Mouse (Mus musculus) stomach, embryonic 15.5 days (tissue): ENCODE measurements around the gene Adcy5. TPM values are rescaled to one million over a fixed set of nuclear protein-coding genes. Genes with fewer than 3 reads are reported as not detected.
A peak's percentile ranks its signal among the peaks of the same experiment; 100 is the strongest.

Experiments
- ATAC-seq: fragments of 200-750 bp; cut with Nextera tagmentation; 2 replicates; pipeline ENCODE4 v1.8.0; 2017; ENCODE audit warnings: low read depth, moderate number of reproducible peaks, moderate TSS enrichment; ENCODE audit not compliant: insufficient read depth, low FRiP score
- H3K27ac ChIP-seq: fragments of 300-500 bp; sonication (generic); 2 replicates; pipeline ENCODE4 v1.5.1; 2015; ENCODE audit warnings: mild to moderate bottlenecking, inconsistent platforms
- H3K27me3 ChIP-seq: fragments of 300-500 bp; sonication (generic); replicated peaks from 2 replicates; pipeline ENCODE4 v1.6.1; 2015; ENCODE audit warnings: inconsistent platforms
- H3K36me3 ChIP-seq: fragments of 300-500 bp; sonication (generic); 2 replicates; pipeline ENCODE4 v1.6.1; 2015; ENCODE audit warnings: inconsistent platforms
- H3K4me1 ChIP-seq: fragments of 300-500 bp; sonication (generic); 2 replicates; pipeline ENCODE4 v1.6.1; 2015; ENCODE audit warnings: inconsistent platforms
- H3K4me2 ChIP-seq: fragments of 300-500 bp; sonication (generic); 2 replicates; pipeline ENCODE4 v1.6.1; 2015; ENCODE audit warnings: mild to moderate bottlenecking, inconsistent platforms
- H3K4me3 ChIP-seq: fragments of 300-500 bp; sonication (generic); replicated peaks from 2 replicates; pipeline ENCODE4 v1.5.1; 2015; ENCODE audit warnings: inconsistent platforms
- H3K9ac ChIP-seq: fragments of 300-500 bp; sonication (generic); 2 replicates; pipeline ENCODE4 v1.6.1; 2015; ENCODE audit warnings: inconsistent platforms
- H3K9me3 ChIP-seq: fragments of 300-500 bp; sonication (generic); 2 replicates; pipeline ENCODE4 v1.6.1; 2016; ENCODE audit warnings: inconsistent platforms
- WGBS: fragments of 180-500 bp; shearing (Covaris S2); methylation state at CpG from one replicate; pipeline ENCODE4 v1.1.7; 2015; 5-methylcytosine and 5-hydroxymethylcytosine counted together
- polyA plus RNA-seq: library from polyadenylated mRNA; unstranded; fragments of >200 nt; fragmentation: Nextera tagmentation; extraction: Ambion mirVana; gene quantifications from 2 replicates; pipeline ENCODE4 v1.2.1, GENCODE M21; 2015

Gene Adcy5
- polyA plus RNA-seq, 1 experiment from 2014 or later: 3.0 TPM

GRCm38 (mm10) chr16:35159532-35159931 lies 4.9 kb downstream of the Adcy5 start:
- Histone ChIP-seq H3K27me3 (peaks cover 26% of the 10 kb centered on the region), H3K9ac (no peak overlapping the region), H3K36me3 (no peaks in the 10 kb centered on the region), H3K4me3 (no peak overlapping the region), H3K9me3 (no peaks in the 10 kb centered on the region), H3K4me1 (peaks cover 13% of the 10 kb centered on the region), H3K27ac (no peak overlapping the region), H3K4me2 (no peak overlapping the region)
- 58% methylated on average over 8 of the region's 8 CpGs for WGBS
- no peak for ATAC-seq

- Histone ChIP-seq H3K4me2 (no peak overlapping the region), H3K27ac (no peak overlapping the region), H3K4me3 (no peak overlapping the region), H3K36me3 (no peaks in the 10 kb centered on the region), H3K9ac (no peak overlapping the region), H3K27me3 (peaks cover 23% of the 10 kb centered on the region), H3K9me3 (no peaks in the 10 kb centered on the region), H3K4me1 (peaks cover 12% of the 10 kb centered on the region; the same call in 1 of the 2 replicates)
- ATAC-seq: no peak
- WGBS: 72% methylated on average over 4 of the region's 4 CpGs
Measured at GRCm38 (mm10) chr16:35159991-35160390, 5.3 kb downstream of the Adcy5 start.

GRCm38 (mm10) chr16:35164361-35165224 lies 9.9 kb downstream of the Adcy5 start:
- no peaks in the 10 kb centered on the region for H3K27me3 ChIP-seq
- H3K27ac ChIP-seq: no peak overlapping the region
- no peaks in the 10 kb centered on the region for H3K36me3 ChIP-seq
- H3K9ac ChIP-seq: no peak overlapping the region
- no peak overlapping the region for H3K4me3 ChIP-seq
- WGBS: 54% methylated on average over 19 of the region's 19 CpGs
- no peak for ATAC-seq
- H3K9me3 ChIP-seq: no peaks in the 10 kb centered on the region
- H3K4me2 ChIP-seq: no peak overlapping the region
- H3K4me1 ChIP-seq: no peaks in the 10 kb centered on the region

GRCm38 (mm10) chr16:35165361-35165760 lies 10.7 kb downstream of the Adcy5 start:
- H3K36me3 ChIP-seq: no peaks in the 10 kb centered on the region
- WGBS: 78% methylated on average over 6 of the region's 6 CpGs
- ATAC-seq: no peak

GRCm38 (mm10) chr16:35165788-35166187 lies 11.1 kb downstream of the Adcy5 start:
- Histone ChIP-seq H3K4me2 (no peak overlapping the region), H3K9ac (no peak overlapping the region), H3K4me3 (no peak overlapping the region), H3K4me1 (no peaks in the 10 kb centered on the region), H3K9me3 (no peaks in the 10 kb centered on the region), H3K36me3 (no peaks in the 10 kb centered on the region), H3K27ac (no peak overlapping the region), H3K27me3 (no peaks in the 10 kb centered on the region)
- ATAC-seq: no peak
- WGBS: 63% methylated on average over 3 of the region's 3 CpGs

More at GRCm38 (mm10) chr16:35165361-35165760, 10.7 kb downstream of the Adcy5 start:
- Histone ChIP-seq H3K4me2 (no peak overlapping the region), H3K27ac (no peak overlapping the region), H3K9me3 (no peaks in the 10 kb centered on the region), H3K9ac (no peak overlapping the region), H3K4me1 (no peaks in the 10 kb centered on the region), H3K27me3 (no peaks in the 10 kb centered on the region), H3K4me3 (no peak overlapping the region)

GRCm38 (mm10) chr16:35169431-35169830 lies 14.8 kb downstream of the Adcy5 start:
- no peaks in the 10 kb centered on the region for H3K27me3 ChIP-seq
- H3K9me3 ChIP-seq: no peaks in the 10 kb centered on the region
- no peak overlapping the region for H3K27ac ChIP-seq
- no peak overlapping the region for H3K4me3 ChIP-seq
- H3K4me2 ChIP-seq: no peak overlapping the region
- H3K9ac ChIP-seq: no peak overlapping the region
- WGBS: 76% methylated on average over 7 of the region's 7 CpGs
- H3K36me3 ChIP-seq: no peaks in the 10 kb centered on the region
- 0 out of 2 replicates have a peak, but pooled peaks cover 4% of the 10 kb centered on the region for H3K4me1 ChIP-seq
- ATAC-seq: no peak

GRCm38 (mm10) chr16:35172195-35172594 lies 17.5 kb downstream of the Adcy5 start:
- no peaks in the 10 kb centered on the region for H3K27me3 ChIP-seq
- ATAC-seq: no peak
- 0 out of 2 replicates have a peak, but pooled peaks cover 4% of the 10 kb centered on the region for H3K4me1 ChIP-seq
- no peak overlapping the region for H3K27ac ChIP-seq
- H3K9ac ChIP-seq: no peak overlapping the region
- H3K4me3 ChIP-seq: no peak overlapping the region
- no peak overlapping the region for H3K4me2 ChIP-seq
- no peaks in the 10 kb centered on the region for H3K9me3 ChIP-seq
- 87% methylated on average over 5 of the region's 5 CpGs for WGBS
- H3K36me3 ChIP-seq: no peaks in the 10 kb centered on the region

- Histone ChIP-seq H3K4me2 (no peak overlapping the region), H3K4me1 (peaks cover 12% of the 10 kb centered on the region), H3K36me3 (no peaks in the 10 kb centered on the region), H3K27me3 (no peaks in the 10 kb centered on the region), H3K27ac (no peak overlapping the region), H3K9me3 (no peaks in the 10 kb centered on the region), H3K4me3 (no peak overlapping the region), H3K9ac (no peak overlapping the region)
- WGBS: 74% methylated on average over 3 of the region's 3 CpGs
- ATAC-seq: no peak
Measured at GRCm38 (mm10) chr16:35178516-35178915, 23.8 kb downstream of the Adcy5 start.

- H3K27me3 ChIP-seq: no peaks in the 10 kb centered on the region
- H3K9me3 ChIP-seq: no peaks in the 10 kb centered on the region
- H3K4me3 ChIP-seq: no peak overlapping the region
- H3K4me1 ChIP-seq: peaks cover 11% of the 10 kb centered on the region
- H3K27ac ChIP-seq: no peak overlapping the region
- H3K9ac ChIP-seq: no peak overlapping the region
- ATAC-seq: peak; percentile 21; the same call in 1 of the 2 replicates
- H3K36me3 ChIP-seq: no peaks in the 10 kb centered on the region
- WGBS: 42% methylated on average over 8 of the region's 8 CpGs
- H3K4me2 ChIP-seq: no peak overlapping the region
Measured at GRCm38 (mm10) chr16:35179082-35179481, 24.4 kb downstream of the Adcy5 start.

- WGBS: 73% methylated on average over 11 of the region's 11 CpGs
- no peak overlapping the region for H3K4me3 ChIP-seq
- no peak overlapping the region for H3K27ac ChIP-seq
- no peak overlapping the region for H3K4me2 ChIP-seq
- H3K27me3 ChIP-seq: no peaks in the 10 kb centered on the region
- ATAC-seq: no peak
- no peak overlapping the region for H3K9ac ChIP-seq
- H3K36me3 ChIP-seq: no peaks in the 10 kb centered on the region
- no peaks in the 10 kb centered on the region for H3K9me3 ChIP-seq
- peaks cover 8% of the 10 kb centered on the region for H3K4me1 ChIP-seq
Measured at GRCm38 (mm10) chr16:35183161-35183560, 28.5 kb downstream of the Adcy5 start.

GRCm38 (mm10) chr16:35188111-35188510 lies 33.4 kb downstream of the Adcy5 start:
- Histone ChIP-seq H3K27me3 (no peaks in the 10 kb centered on the region), H3K4me3 (no peak overlapping the region), H3K9me3 (no peaks in the 10 kb centered on the region), H3K4me1 (peaks cover 15% of the 10 kb centered on the region), H3K9ac (no peak overlapping the region), H3K4me2 (no peak overlapping the region), H3K36me3 (no peaks in the 10 kb centered on the region), H3K27ac (no peak overlapping the region)
- whole genome bisulfite sequencing: 86% methylated on average over 4 of the region's 4 CpGs
- no peak for ATAC-seq

GRCm38 (mm10) chr16:35189420-35190141 lies 34.9 kb downstream of the Adcy5 start:
- Histone ChIP-seq H3K27ac (no peak overlapping the region), H3K4me2 (no peak overlapping the region), H3K9me3 (no peaks in the 10 kb centered on the region), H3K27me3 (no peaks in the 10 kb centered on the region), H3K9ac (no peak overlapping the region), H3K36me3 (no peaks in the 10 kb centered on the region), H3K4me3 (no peak overlapping the region), H3K4me1 (peaks cover 21% of the 10 kb centered on the region)
- 52% methylated on average over 11 of the region's 11 CpGs for WGBS
- peak; percentile 41; the same call in 1 of the 2 replicates for ATAC-seq
